In the genomic region with DNA sequence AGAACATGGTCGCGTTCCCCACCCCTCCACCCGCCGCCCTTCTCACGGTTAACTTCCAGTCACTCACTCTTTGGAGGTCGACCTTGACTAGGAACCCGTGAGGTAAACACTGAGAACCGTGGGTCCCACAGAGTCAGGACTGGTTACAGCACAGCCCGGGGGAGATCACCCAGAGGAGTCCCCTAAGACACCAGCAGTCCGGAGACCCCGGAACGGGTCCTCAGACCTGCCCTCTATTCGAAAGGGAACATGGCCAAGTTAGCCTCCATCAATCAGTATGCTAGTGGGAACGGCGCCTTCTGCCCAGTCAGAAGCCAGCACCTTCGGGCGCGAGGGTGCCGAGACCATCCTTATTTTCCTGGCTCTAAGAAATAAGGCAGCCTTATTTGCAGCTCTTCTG, we compare ENCODE assay signal across 7 mouse cellular contexts. TPM values are rescaled to one million over a fixed set of nuclear protein-coding genes. Genes with fewer than 3 reads are reported as not detected.
DNase-seq lines count a peak whose midpoint lies in the region; ATAC-seq and TF ChIP-seq lines count a peak whose summit lies in the region.

No protein-coding gene starts in this region.

- peak overlapping the region; percentile 97 for H3K27ac ChIP-seq in lung, embryonic 14.5 days (ENCODE audit: low read depth)
- 0 out of 2 replicates have a peak overlapping the region, but pooled peaks have one; percentile 6 for H3K27ac ChIP-seq in embryonic fibroblast, embryonic 13.5 days (ENCODE audit: insufficient read depth, low read length)
- H3K27ac ChIP-seq in intestine, postnatal 0 days (ENCODE audit: low read depth, low read length) = peak overlapping the region; percentile 100
- peak overlapping the region; percentile 55 for H3K27ac ChIP-seq in olfactory bulb, adult 2 months (ENCODE audit: insufficient read depth, low read depth, low read length)

- no peaks in the 10 kb centered on the region for H3K27me3 ChIP-seq in lung, embryonic 14.5 days (ENCODE audit: insufficient read depth, low read length)
- H3K27me3 ChIP-seq in intestine, postnatal 0 days (replicated peaks; ENCODE audit: control insufficient read depth, insufficient read depth, low read length) = no peaks in the 10 kb centered on the region

- WGBS in lung, embryonic 14.5 days = 0% methylated on average over 19 of the region's 19 CpGs
- 0% methylated on average over 19 of the region's 19 CpGs for WGBS in intestine, postnatal 0 days
- WGBS in olfactory bulb, adult 2 months = 0% methylated on average over 19 of the region's 19 CpGs

- H3K9ac ChIP-seq in lung, embryonic 14.5 days = peak overlapping the region; percentile 92
- H3K9ac ChIP-seq in intestine, postnatal 0 days (ENCODE audit: low read depth, low read length) = peak overlapping the region; percentile 100

- H3K4me3 ChIP-seq in lung, embryonic 14.5 days (ENCODE audit: low read depth, low read length) = peak overlapping the region; percentile 90
- H3K4me3 ChIP-seq in embryonic fibroblast, embryonic 13.5 days (ENCODE audit: insufficient read depth, low read length) = peak overlapping the region; percentile 82
- H3K4me3 ChIP-seq in intestine, postnatal 0 days (ENCODE audit: low read depth, low read length) = peak overlapping the region; percentile 93
- peak overlapping the region; percentile 83 for H3K4me3 ChIP-seq in olfactory bulb, adult 2 months (ENCODE audit: insufficient read depth, low read depth, low read length)

- peaks cover 3% of the 10 kb centered on the region; the same call in 1 of the 2 replicates for H3K4me1 ChIP-seq in lung, embryonic 14.5 days (ENCODE audit: insufficient read depth)
- H3K4me1 ChIP-seq in embryonic fibroblast, embryonic 13.5 days (ENCODE audit: control insufficient read depth, insufficient read depth, low read length) = peaks cover 5% of the 10 kb centered on the region; the same call in 1 of the 2 replicates
- H3K4me1 ChIP-seq in intestine, postnatal 0 days (replicated peaks; ENCODE audit: control insufficient read depth, insufficient read depth, low read length) = no peaks in the 10 kb centered on the region; the same call in 1 of the 2 replicates
- peaks cover 15% of the 10 kb centered on the region for H3K4me1 ChIP-seq in olfactory bulb, adult 2 months (ENCODE audit: control insufficient read depth, insufficient read depth, low read length)

- no peaks in the 10 kb centered on the region for H3K9me3 ChIP-seq in lung, embryonic 14.5 days (ENCODE audit: low read depth, low read length)
- no peaks in the 10 kb centered on the region for H3K9me3 ChIP-seq in intestine, postnatal 0 days (ENCODE audit: control insufficient read depth)

- peak; percentile 23; the same call in 1 of the 2 replicates for ATAC-seq in lung, embryonic 14.5 days (ENCODE audit: insufficient read depth)
- ATAC-seq in intestine, postnatal 0 days = no peak

- peak overlapping the region; percentile 63 for H3K4me2 ChIP-seq in lung, embryonic 14.5 days
- peak overlapping the region; percentile 79 for H3K4me2 ChIP-seq in intestine, postnatal 0 days (replicated peaks; ENCODE audit: low read depth)

- no peak for TF ChIP-seq CTCF in lung, embryonic 14.5 days (IDR thresholded peaks at IDR 0.05; ENCODE audit: low read depth)
- no peak for TF ChIP-seq CTCF in embryonic fibroblast, embryonic 13.5 days (IDR thresholded peaks at IDR 0.05; ENCODE audit: borderline replicate concordance, insufficient read depth, low read length)
- no peak for TF ChIP-seq CTCF in intestine, postnatal 0 days (IDR thresholded peaks at IDR 0.05; ENCODE audit: low read depth)
- TF ChIP-seq CTCF in olfactory bulb, adult 2 months (IDR thresholded peaks at IDR 0.05; ENCODE audit: insufficient read depth, low read depth, low read length) = no peak

- TF ChIP-seq POLR2A in embryonic fibroblast, embryonic 13.5 days (IDR thresholded peaks at IDR 0.05; ENCODE audit: low read depth, low read length) = no peak
- TF ChIP-seq POLR2A in olfactory bulb, adult 2 months (IDR thresholded peaks at IDR 0.05; ENCODE audit: insufficient read depth, low read depth, low read length) = no peak

- H3K36me3 ChIP-seq in lung, embryonic 14.5 days (ENCODE audit: insufficient read depth) = peaks cover 37% of the 10 kb centered on the region
- peaks cover 39% of the 10 kb centered on the region for H3K36me3 ChIP-seq in intestine, postnatal 0 days (ENCODE audit: control insufficient read depth, insufficient read depth)

- DNase-seq in lung, embryonic 14.5 days = peak; percentile 38
- DNase-seq in lung, postnatal 36 days = no peak
- DNase-seq in layer of hippocampus, adult 8-10 months (ENCODE audit: low spot score in 2 of 2) = no peak
- no peak for DNase-seq in embryo, embryonic 9.5 days (ENCODE audit: extremely low spot score)

RNA-seq across cellular contexts. Expression of a gene that starts 1.1 kb away (rescaled TPM):
- 210 and 231 TPM in 2 replicates for polyA plus RNA-seq in lung, embryonic 14.5 days (2014; fragmentation: Nextera tagmentation; extraction: Ambion mirVana)
- 103 and 126 TPM in 2 replicates for polyA plus RNA-seq in embryonic fibroblast, embryonic 13.5 days (2011; ENCODE audit: insufficient read length, low read depth, missing spikeins)
- polyA plus RNA-seq in intestine, postnatal 0 days (2015; fragmentation: Nextera tagmentation; extraction: Ambion mirVana) = 354 and 373 TPM in 2 replicates
- polyA plus RNA-seq in olfactory bulb, adult 2 months (2012; ENCODE audit: insufficient read depth, insufficient read length, low replicate concordance, missing spikeins) = not detected in 2 replicates
- 100 to 1,000 TPM; 106 to 135 (median 115) TPM for total RNA-seq in layer of hippocampus, adult 8-10 months (2022)

RNA-seq across cellular contexts. Expression of a gene that starts 16.4 kb away (rescaled TPM):
- 6.5 and 7.6 TPM in 2 replicates for polyA plus RNA-seq in lung, embryonic 14.5 days (2014; fragmentation: Nextera tagmentation; extraction: Ambion mirVana)
- 12.8 and 16.9 TPM in 2 replicates for polyA plus RNA-seq in embryonic fibroblast, embryonic 13.5 days (2011; ENCODE audit: insufficient read length, low read depth, missing spikeins)
- polyA plus RNA-seq in intestine, postnatal 0 days (2015; fragmentation: Nextera tagmentation; extraction: Ambion mirVana) = 3.0 and 4.3 TPM in 2 replicates
- polyA plus RNA-seq in olfactory bulb, adult 2 months (2012; ENCODE audit: insufficient read depth, insufficient read length, low replicate concordance, missing spikeins) = not detected in 2 replicates
- 100 to 1,000 TPM in 3 of 4 experiments, 10 to 100 TPM in 1; 99.4 to 115 (median 109) TPM for total RNA-seq in layer of hippocampus, adult 8-10 months (2022)

RNA-seq across cellular contexts. Expression of a gene that starts 20.5 kb away (rescaled TPM):
- polyA plus RNA-seq in lung, embryonic 14.5 days (2014; fragmentation: Nextera tagmentation; extraction: Ambion mirVana) = 9.5 and 11.9 TPM in 2 replicates
- not detected in 2 replicates for polyA plus RNA-seq in embryonic fibroblast, embryonic 13.5 days (2011; ENCODE audit: insufficient read length, low read depth, missing spikeins)
- 77.1 and 88.6 TPM in 2 replicates for polyA plus RNA-seq in intestine, postnatal 0 days (2015; fragmentation: Nextera tagmentation; extraction: Ambion mirVana)
- polyA plus RNA-seq in olfactory bulb, adult 2 months (2012; ENCODE audit: insufficient read depth, insufficient read length, low replicate concordance, missing spikeins) = not detected in 2 replicates
- total RNA-seq in layer of hippocampus, adult 8-10 months (2022) = 1 to 10 TPM; 1.4 to 4.3 (median 2.7) TPM

RNA-seq across cellular contexts. Expression of a gene that starts 53.1 kb away (rescaled TPM):
- polyA plus RNA-seq in lung, embryonic 14.5 days (2014; fragmentation: Nextera tagmentation; extraction: Ambion mirVana) = 4.8 TPM in 2 replicates
- 1.2 TPM in 1 of 2 replicates, not detected in the other for polyA plus RNA-seq in embryonic fibroblast, embryonic 13.5 days (2011; ENCODE audit: insufficient read length, low read depth, missing spikeins)
- polyA plus RNA-seq in intestine, postnatal 0 days (2015; fragmentation: Nextera tagmentation; extraction: Ambion mirVana) = 5.8 and 7.3 TPM in 2 replicates
- not detected in 2 replicates for polyA plus RNA-seq in olfactory bulb, adult 2 months (2012; ENCODE audit: insufficient read depth, insufficient read length, low replicate concordance, missing spikeins)
- total RNA-seq in layer of hippocampus, adult 8-10 months (2022) = 10 to 100 TPM in 2 of 4 experiments, 1 to 10 TPM in 2; 4.5 to 15.9 (median 9.7) TPM

Comparison
In these comparisons a context has a peak if more than half of its experiments do, and no peak if none do; other contexts are left out.
1. H3K27ac ChIP-seq: peak in every context shown above with its lines; median percentile 100 in intestine, postnatal 0 days; 97 in lung, embryonic 14.5 days; 55 in olfactory bulb, adult 2 months; 6 in embryonic fibroblast, embryonic 13.5 days.